Mouse (Mus musculus): Measurements from ENCODE around the gene Abcb8. TPM values are rescaled to one million over a fixed set of nuclear protein-coding genes. Genes with fewer than 3 reads are reported as not detected.
"Not testable (repeated sequence)": the region's sequence is repeated elsewhere in the genome, so short reads cannot be mapped to it uniquely, and the experiment has no call there.

Abcb8 gene
- polyA plus RNA-seq, 1 experiment from 2014 or later: 38.9 TPM

DNA sequence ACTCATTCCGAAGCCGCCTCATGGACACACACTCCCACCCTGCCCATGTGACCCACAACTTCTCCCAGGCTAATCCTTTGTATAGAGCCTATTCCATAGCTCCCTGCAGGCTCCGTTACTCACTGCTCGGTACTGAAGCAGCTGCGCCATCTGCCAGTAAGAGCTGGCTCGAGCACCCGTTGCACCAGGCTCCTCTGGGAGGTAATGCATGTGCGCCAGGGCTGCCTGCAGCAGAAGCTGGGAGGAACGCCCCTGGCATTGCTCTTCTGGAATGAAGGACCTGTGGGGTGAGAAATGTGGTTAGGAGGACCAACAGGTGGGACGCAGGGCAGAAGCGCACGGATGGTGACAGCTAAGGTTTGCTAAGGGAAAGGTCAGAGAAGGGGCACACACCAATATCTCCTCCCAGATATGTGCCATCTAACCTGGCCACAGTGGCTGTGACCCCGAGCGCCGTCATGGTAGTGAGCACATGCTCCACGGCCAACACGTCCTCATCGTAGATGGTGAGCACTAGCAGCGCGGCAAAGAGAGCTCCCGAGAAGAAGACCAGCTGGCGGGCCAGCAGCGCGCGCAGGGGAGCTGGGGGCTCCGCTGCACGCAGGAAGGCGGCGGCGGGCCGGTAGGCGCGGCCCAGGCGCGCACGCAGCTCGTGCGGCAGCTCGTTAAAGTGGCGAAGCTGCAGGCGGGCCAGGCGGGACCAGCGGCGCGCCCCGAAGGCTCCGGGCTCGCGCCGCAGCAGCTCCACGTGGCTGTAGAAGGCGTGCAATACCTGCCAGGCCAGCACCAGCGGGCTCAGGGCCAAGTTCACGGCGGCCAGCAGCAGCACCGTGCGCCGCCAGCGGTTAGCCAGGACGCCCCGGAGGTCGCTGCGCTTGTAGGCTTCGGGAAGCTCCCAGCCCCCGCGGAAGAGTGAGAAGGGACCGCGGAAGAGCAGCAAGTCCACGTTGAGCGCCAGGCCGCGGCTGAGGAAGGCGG is 5.9 kb upstream of the Abcb8 start:
- peaks cover 37% of the 10 kb centered on the region for H3K27me3 ChIP-seq
- H3K4me1 ChIP-seq: peaks cover 36% of the 10 kb centered on the region
- H3K9ac ChIP-seq: peak overlapping the region; percentile 44
- no peaks in the 10 kb centered on the region for H3K36me3 ChIP-seq
- ATAC-seq (ENCODE audit: insufficient number of reproducible peaks, low FRiP score, low TSS enrichment, low read depth): no peak
- no peaks in the 10 kb centered on the region for H3K9me3 ChIP-seq
- H3K4me3 ChIP-seq: peak overlapping the region; percentile 48
- H3K4me2 ChIP-seq: peak overlapping the region; percentile 100
- H3K27ac ChIP-seq: peak overlapping the region; percentile 27; the same call in 1 of the 2 replicates
- WGBS: 2% methylated on average over 73 of the region's 73 CpGs

DNA sequence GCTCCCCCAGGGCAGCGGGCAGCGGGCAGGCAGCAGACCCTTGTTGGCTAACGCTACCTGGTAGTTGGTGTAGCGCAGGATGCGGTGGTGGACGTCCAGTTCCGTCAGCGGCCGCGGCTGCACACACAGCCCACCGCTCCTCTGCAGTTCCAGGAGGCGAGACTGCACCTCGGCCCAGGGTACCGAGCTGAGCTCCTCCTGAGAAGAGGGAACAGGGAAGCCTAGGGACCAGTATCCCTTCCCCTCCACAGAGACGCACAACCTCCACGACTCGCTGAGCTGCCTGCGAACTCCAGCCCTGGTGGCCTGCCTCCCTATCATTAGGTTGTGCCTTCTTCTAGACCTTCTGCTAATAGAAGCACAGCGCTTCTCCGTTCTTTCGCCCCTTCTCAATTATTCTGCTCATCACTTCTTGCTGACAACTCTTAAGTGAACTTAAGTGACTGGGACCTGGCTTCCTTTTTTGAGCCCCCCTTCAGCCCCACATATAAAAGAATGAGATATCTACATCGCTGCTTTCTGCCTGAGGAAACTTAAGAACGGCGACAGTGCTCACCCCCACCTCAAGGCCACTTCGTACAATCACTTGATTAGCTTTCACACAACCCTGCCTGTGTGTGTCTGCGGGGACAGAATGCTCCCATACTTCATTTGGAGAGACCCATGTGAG is 5.1 kb upstream of the Abcb8 start:
- Histone ChIP-seq H3K4me2 (peak overlapping the region; percentile 100), H3K27ac (no peak overlapping the region), H3K27me3 (peaks cover 37% of the 10 kb centered on the region), H3K4me1 (peaks cover 32% of the 10 kb centered on the region), H3K9me3 (no peaks in the 10 kb centered on the region), H3K36me3 (no peaks in the 10 kb centered on the region), H3K9ac (peak overlapping the region; percentile 44), H3K4me3 (peak overlapping the region; percentile 48)
- no peak for ATAC-seq (ENCODE audit: insufficient number of reproducible peaks, low FRiP score, low TSS enrichment, low read depth)
- WGBS: 27% methylated on average over 26 of the region's 26 CpGs

DNA sequence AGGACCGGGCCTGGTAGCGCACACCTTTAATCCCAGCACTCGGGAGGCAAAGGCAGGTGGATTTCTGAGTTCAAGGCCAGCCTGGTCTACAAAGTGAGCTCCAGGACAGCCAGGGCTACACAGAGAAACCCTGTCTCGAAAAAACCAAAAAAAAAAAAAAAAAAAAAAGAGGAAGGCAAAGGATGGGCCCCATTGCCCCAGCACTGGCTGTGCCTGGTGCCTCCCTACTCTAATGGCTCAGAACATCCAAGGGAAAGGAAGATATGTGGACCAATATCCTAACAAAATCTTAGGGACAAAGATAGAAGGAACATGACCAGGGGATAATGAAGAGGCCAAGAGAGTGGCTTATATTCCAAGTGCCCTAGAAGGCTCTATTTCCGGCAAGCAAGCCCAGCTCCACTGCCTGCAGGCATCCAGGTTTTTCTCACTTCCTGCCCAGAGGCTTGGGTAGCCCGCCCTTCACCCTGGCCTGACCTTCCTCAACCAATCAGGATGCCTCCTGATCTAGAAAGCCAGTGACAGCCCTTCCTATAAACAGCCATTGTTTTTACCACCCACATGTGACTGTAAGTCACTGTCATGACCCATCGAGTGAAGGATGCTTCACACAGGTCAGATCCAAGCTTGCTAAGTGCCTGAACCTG is 4.3 kb upstream of the Abcb8 start:
- Histone ChIP-seq H3K4me2 (no peak overlapping the region), H3K4me1 (peaks cover 32% of the 10 kb centered on the region)
- 58% methylated on average over 7 of the region's 7 CpGs for WGBS

DNA sequence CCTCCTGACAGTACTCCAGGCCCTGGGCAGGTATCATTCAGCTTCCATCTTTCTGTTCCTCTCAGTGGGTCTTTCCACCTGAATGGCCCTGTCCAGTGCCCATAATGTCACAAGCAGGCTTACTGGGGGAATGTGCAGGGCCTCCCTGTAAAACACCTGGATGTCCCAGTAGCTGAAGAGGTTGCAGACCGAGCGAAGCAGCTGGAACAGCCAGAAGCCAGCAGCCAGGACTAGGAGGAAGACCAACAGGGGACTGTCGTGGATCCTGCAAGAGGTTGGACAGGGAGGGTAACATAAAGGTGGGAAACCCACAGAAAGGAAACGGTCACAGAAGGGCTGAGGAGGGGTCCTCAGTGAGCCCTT is 3.8 kb upstream of the Abcb8 start:
- Histone ChIP-seq H3K9me3 (no peaks in the 10 kb centered on the region), H3K4me2 (no peak overlapping the region), H3K27me3 (peaks cover 37% of the 10 kb centered on the region), H3K27ac (no peak overlapping the region), H3K36me3 (no peaks in the 10 kb centered on the region), H3K9ac (no peak overlapping the region), H3K4me1 (peaks cover 27% of the 10 kb centered on the region), H3K4me3 (no peak overlapping the region)
- no peak for ATAC-seq (ENCODE audit: insufficient number of reproducible peaks, low FRiP score, low TSS enrichment, low read depth)
- WGBS: 65% methylated on average over 4 of the region's 4 CpGs

More for the DNA sequence above, 4.3 kb upstream of the Abcb8 start:
- Histone ChIP-seq H3K36me3 (no peaks in the 10 kb centered on the region), H3K27me3 (peaks cover 37% of the 10 kb centered on the region), H3K27ac (no peak overlapping the region), H3K9ac (no peak overlapping the region), H3K4me3 (no peak overlapping the region), H3K9me3 (no peaks in the 10 kb centered on the region)
- ATAC-seq (ENCODE audit: insufficient number of reproducible peaks, low FRiP score, low TSS enrichment, low read depth): no peak

DNA sequence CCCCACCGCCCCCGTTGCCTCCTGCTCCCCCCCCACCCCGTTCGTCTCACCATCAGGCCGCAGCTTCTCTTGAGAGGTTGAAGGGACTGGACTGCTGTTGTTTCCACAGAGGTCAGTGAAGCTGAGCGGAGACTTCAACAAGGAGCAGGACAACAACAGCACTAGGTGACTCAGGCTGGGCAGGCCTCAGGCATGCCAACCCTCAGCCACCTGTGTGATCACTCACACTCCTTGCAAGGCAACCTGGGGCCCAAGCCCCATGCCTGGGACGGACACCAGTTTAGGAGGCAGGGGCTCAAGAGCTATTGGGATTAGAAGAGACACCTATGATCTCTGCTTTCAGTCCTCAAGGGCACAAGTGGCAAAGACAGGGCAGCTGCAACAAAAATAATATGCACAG is 1.6 kb upstream of the Abcb8 start, which contains the start of gene Atg9b:
Gene Atg9b (minus strand): TSS at position 280 of the 400 bp plus-strand sequence.
- Histone ChIP-seq H3K4me3 (no peak within 1 kb of the TSS), H3K4me1 (peaks cover 24% of the 10 kb centered on the region), H3K36me3 (no peaks in the 10 kb centered on the region), H3K27ac (no peak within 1 kb of the TSS), H3K4me2 (no peak within 1 kb of the TSS), H3K27me3 (peaks cover 22% of the 10 kb centered on the region), H3K9me3 (no peaks in the 10 kb centered on the region), H3K9ac (no peak within 1 kb of the TSS)
- ATAC-seq (ENCODE audit: insufficient number of reproducible peaks, low FRiP score, low TSS enrichment, low read depth): no peak
- WGBS: 77% methylated on average over 7 of the region's 7 CpGs

DNA sequence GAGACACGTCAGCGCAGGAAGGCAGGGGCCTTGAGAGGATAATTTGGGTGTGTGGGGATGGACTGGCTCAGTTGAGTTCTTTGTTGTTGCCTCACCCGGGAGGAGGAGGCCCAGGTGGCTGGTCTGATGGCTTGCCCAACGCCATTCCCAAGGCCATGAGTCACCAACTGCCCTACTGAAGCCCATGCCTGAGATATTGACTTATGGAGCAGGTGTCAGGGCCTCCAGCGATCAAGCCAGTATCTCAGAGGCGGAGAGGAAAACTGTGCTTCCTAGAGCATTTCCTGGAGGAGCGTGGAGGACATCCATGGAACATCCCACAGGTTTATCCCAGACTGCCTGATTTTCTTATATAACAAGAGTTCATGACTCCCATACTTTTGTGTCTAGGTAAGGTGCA is 739 bp upstream of the Abcb8 start:
- Histone ChIP-seq H3K27ac (no peak overlapping the region), H3K36me3 (no peaks in the 10 kb centered on the region), H3K9me3 (no peaks in the 10 kb centered on the region), H3K27me3 (peaks cover 14% of the 10 kb centered on the region; the same call in 1 of the 2 replicates), H3K4me2 (no peak overlapping the region), H3K4me1 (peaks cover 16% of the 10 kb centered on the region), H3K9ac (no peak overlapping the region), H3K4me3 (no peak overlapping the region)
- no peak for ATAC-seq (ENCODE audit: insufficient number of reproducible peaks, low FRiP score, low TSS enrichment, low read depth)
- WGBS: 74% methylated on average over 7 of the region's 7 CpGs

DNA sequence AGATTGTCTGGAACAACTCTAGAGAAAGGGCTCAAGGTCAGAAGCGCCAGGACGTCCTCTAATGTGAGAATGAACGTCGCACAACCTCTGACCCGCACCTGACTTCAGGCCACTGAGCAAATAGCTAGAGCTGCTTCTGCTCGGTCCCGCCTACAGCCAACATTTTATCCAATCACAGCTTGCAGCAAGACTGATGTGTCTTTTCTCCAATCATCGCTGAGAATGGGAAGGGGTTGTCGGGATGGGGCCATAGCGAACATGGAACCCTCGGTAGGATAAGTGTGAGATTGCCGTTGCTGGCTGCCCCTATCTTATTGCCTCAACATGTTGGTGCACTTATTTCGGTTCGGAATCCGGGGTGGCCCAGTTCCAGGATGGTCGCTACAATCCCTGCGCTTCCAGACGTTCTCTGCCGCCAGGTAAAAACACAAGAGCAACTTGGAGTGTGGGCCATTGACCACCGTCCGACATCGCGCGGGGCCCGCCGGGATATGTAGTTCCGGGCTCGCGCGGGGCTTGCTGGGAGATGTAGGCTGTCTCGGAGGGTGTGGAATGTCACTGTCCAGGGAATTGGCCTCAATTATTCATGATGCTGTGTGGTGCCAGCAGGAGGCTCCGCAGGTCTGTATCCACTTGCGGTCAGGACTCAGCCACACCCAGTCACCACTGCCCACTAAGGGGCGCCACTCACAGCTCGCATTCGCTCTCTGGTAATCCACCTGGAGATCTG is 867 bp downstream of the Abcb8 start:
- H3K4me1 ChIP-seq: peaks cover 8% of the 10 kb centered on the region; the same call in 1 of the 2 replicates
- H3K36me3 ChIP-seq: no peaks in the 10 kb centered on the region
- no peaks in the 10 kb centered on the region for H3K9me3 ChIP-seq
- peak overlapping the region; percentile 51 for H3K4me2 ChIP-seq
- peak; percentile 96 for ATAC-seq (ENCODE audit: insufficient number of reproducible peaks, low FRiP score, low TSS enrichment, low read depth)
- WGBS: under 1% methylated on average over 36 of the region's 36 CpGs
- H3K4me3 ChIP-seq: peak overlapping the region; percentile 64
- H3K27ac ChIP-seq: peak overlapping the region; percentile 85
- H3K27me3 ChIP-seq: 0 out of 2 replicates have a peak, but pooled peaks cover 6% of the 10 kb centered on the region
- no peak overlapping the region for H3K9ac ChIP-seq

DNA sequence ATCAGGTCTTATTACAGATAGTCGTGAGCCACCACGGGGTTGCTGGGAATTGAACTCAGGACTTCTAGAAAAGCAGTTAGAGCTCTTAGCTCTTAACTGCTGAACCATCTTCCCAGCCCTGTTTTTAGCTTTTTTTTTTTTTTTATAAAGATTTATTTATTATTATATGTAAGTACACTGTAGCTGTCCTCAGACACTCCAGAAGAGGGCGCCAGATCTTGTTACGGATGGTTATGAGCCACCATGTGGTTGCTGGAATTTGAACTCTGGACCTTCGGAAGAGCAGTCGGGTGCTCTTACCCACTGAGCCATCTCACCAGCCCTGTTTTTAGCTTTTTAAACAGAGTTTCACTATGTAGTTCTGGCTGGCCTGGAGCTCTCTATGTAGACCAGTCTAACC is 2.8 kb downstream of the Abcb8 start:
- not testable (repeated sequence) for H3K4me3 ChIP-seq; H3K9ac ChIP-seq; H3K9me3 ChIP-seq; ATAC-seq (ENCODE audit: insufficient number of reproducible peaks, low FRiP score, low TSS enrichment, low read depth); H3K4me1 ChIP-seq; H3K27ac ChIP-seq; H3K27me3 ChIP-seq; H3K4me2 ChIP-seq
- peaks cover 14% of the 10 kb centered on the region for H3K36me3 ChIP-seq
- 86% methylated on average over 6 of the region's 6 CpGs for WGBS

DNA sequence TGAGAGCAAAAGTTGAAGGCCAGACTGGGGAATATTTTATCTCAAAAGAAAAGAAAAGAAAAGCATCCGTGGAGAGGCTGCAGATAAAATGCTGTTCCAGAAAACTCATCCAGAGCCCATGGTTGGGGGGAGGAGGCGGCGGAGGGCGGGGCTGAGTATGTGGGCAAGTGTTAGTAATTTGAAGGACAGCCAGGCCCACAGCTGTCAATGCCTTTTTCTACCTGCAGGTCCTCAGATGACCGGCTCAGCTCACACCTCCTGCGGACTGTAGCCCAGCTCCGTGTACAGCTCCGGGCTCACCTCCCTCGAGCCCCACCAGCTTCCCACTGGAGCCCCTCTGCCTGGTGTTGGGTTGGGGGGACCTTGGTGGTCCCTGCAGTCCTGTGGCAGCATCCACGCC is 6.2 kb downstream of the Abcb8 start:
- 80% methylated on average over 10 of the region's 10 CpGs for WGBS
- H3K27ac ChIP-seq: no peak overlapping the region
- no peak overlapping the region for H3K4me3 ChIP-seq
- no peaks in the 10 kb centered on the region for H3K9me3 ChIP-seq
- H3K27me3 ChIP-seq: no peaks in the 10 kb centered on the region
- no peak overlapping the region for H3K4me2 ChIP-seq
- peaks cover 46% of the 10 kb centered on the region for H3K36me3 ChIP-seq
- no peak; the same call in 1 of the 2 replicates for ATAC-seq (ENCODE audit: insufficient number of reproducible peaks, low FRiP score, low TSS enrichment, low read depth)
- H3K9ac ChIP-seq: no peak overlapping the region
- H3K4me1 ChIP-seq: no peaks in the 10 kb centered on the region

DNA sequence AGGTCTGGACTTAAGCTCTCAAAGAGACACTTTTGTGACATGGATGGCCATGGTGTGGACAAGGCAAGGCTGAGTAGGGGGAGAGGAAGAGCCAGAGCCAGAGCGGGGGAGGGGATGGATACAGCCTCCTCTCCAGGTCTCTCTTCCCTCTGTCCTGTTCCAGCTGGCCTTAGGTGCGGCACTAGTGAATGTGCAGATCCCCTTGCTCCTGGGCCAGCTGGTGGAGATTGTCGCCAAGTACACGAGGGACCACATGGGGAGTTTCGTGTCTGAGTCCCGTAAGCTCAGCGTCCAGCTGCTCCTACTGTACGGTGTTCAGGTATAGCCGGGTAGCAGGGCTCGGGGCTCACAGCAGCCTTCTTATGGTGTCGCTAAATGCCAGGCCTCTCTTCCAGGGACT is 6.9 kb downstream of the Abcb8 start:
- Histone ChIP-seq H3K27ac (no peak overlapping the region), H3K9ac (no peak overlapping the region), H3K4me2 (no peak overlapping the region), H3K4me3 (no peak overlapping the region), H3K36me3 (peaks cover 50% of the 10 kb centered on the region), H3K27me3 (no peaks in the 10 kb centered on the region), H3K4me1 (no peaks in the 10 kb centered on the region), H3K9me3 (no peaks in the 10 kb centered on the region)
- ATAC-seq (ENCODE audit: insufficient number of reproducible peaks, low FRiP score, low TSS enrichment, low read depth): no peak
- WGBS: 83% methylated on average over 11 of the region's 11 CpGs

DNA sequence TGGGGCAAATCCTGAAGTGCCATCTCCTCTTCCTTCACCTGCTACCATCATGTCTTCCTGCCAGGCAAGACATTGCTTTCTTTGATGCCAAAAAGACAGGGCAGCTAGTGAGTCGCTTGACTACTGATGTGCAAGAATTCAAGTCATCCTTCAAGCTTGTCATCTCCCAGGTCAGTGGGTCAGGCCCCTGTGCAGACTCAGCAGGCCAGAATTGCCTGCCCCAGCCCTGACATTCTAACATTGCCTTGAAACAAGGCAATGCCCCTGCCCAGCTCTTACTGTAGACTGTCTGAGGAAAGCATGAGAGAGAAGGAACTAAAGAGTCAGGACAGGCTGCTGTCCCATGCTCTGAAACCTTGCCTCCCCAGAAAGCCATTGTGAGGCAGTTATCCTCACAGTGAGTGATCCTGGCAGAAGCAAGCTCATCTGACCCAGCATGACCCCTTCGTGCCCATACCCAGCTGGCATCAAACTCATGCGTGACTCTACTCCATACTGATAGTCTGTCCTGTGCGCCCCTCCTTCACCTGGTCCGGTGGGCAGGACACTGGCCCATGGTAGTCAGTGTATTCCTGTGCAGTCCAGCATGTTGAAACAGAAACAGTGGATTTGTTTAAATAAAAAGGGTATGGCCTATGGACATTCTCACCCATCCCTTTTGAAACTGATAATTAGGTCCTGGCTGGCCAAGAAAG is 7.6 kb downstream of the Abcb8 start:
- Histone ChIP-seq H3K4me2 (no peak overlapping the region), H3K4me1 (no peaks in the 10 kb centered on the region), H3K4me3 (no peak overlapping the region), H3K36me3 (peaks cover 56% of the 10 kb centered on the region), H3K9ac (no peak overlapping the region), H3K9me3 (no peaks in the 10 kb centered on the region), H3K27me3 (no peaks in the 10 kb centered on the region), H3K27ac (no peak overlapping the region)
- ATAC-seq (ENCODE audit: insufficient number of reproducible peaks, low FRiP score, low TSS enrichment, low read depth): no peak
- 92% methylated on average over 5 of the region's 5 CpGs for WGBS

Measured in limb, embryonic 15.5 days (tissue).